10 mouse cellular contexts compared by ENCODE assay signal in genomic region chr3:151566629-151567028, GRCm38 (mm10).
DNase-seq lines count a peak whose midpoint lies in the region; ATAC-seq and TF ChIP-seq lines count a peak whose summit lies in the region.
"Had no signal": no experiment of that assay in that cellular context is flagged by ENCODE, and none has a peak within 500 bp of the region (broad histone marks: within the 10 kb centered on the region; RNA-seq: fewer than 3 reads in every experiment).

No protein-coding gene starts in this region.

- no peak overlapping the region for H3K4me3 ChIP-seq in forebrain, postnatal 0 days (ENCODE audit: low read depth, low read length)
- H3K4me3 ChIP-seq: embryonic facial prominence, embryonic 13.5 days; myocyte had no signal

- no peaks in the 10 kb centered on the region for H3K9me3 ChIP-seq in forebrain, postnatal 0 days (ENCODE audit: low read length)
- H3K9me3 ChIP-seq: embryonic facial prominence, embryonic 13.5 days had no signal

- WGBS in forebrain, postnatal 0 days = 41% methylated on average over 5 of the region's 5 CpGs

- ATAC-seq in forebrain, postnatal 0 days = no peak

- no peaks in the 10 kb centered on the region for H3K27me3 ChIP-seq in forebrain, postnatal 0 days (ENCODE audit: insufficient read depth, low read length)

- H3K4me1 ChIP-seq in forebrain, postnatal 0 days (ENCODE audit: insufficient read depth) = no peaks in the 10 kb centered on the region
- H3K4me1 ChIP-seq: embryonic facial prominence, embryonic 13.5 days had no signal

- TF ChIP-seq CTCF in forebrain, postnatal 0 days (IDR thresholded peaks at IDR 0.05; ENCODE audit: low read depth) = peak; percentile 71

- H3K9ac ChIP-seq in forebrain, postnatal 0 days = no peak overlapping the region
- H3K9ac ChIP-seq: embryonic facial prominence, embryonic 13.5 days had no signal

- peak; percentile 32 for DNase-seq in adrenal gland, postnatal 14 days
- no peak for DNase-seq in adrenal gland, postnatal 4 days (ENCODE audit: low spot score in 2 of 2)
- peak; percentile 16 for DNase-seq in layer of hippocampus, adult 11-12 months (ENCODE audit: low spot score)
- DNase-seq in layer of hippocampus, adult 8-10 months (ENCODE audit: low spot score in 2 of 2) = no peak
- peak; percentile 10 for DNase-seq in R1 (ENCODE audit: low read depth, low spot score)
- DNase-seq in forebrain, postnatal 0 days = peak; percentile 81
- no peak for DNase-seq in thymus, postnatal 10 days (ENCODE audit: low spot score in 2 of 2)
- DNase-seq in frontal cortex, postnatal 25 days (ENCODE audit: low spot score in 2 of 2) = no peak

- no peak overlapping the region for H3K27ac ChIP-seq in forebrain, postnatal 0 days (ENCODE audit: low read depth, low read length)
- H3K27ac ChIP-seq: embryonic facial prominence, embryonic 13.5 days had no signal

- no peaks in the 10 kb centered on the region for H3K36me3 ChIP-seq in forebrain, postnatal 0 days (ENCODE audit: insufficient read depth)
- H3K36me3 ChIP-seq: embryonic facial prominence, embryonic 13.5 days had no signal

- no peak overlapping the region for H3K4me2 ChIP-seq in forebrain, postnatal 0 days (ENCODE audit: low read depth)
- H3K4me2 ChIP-seq: embryonic facial prominence, embryonic 13.5 days had no signal

Comparison
In these comparisons a context has a peak if more than half of its experiments do, and no peak if none do; other contexts are left out.
1. DNase-seq: peak in adrenal gland, postnatal 14 days (single experiment), layer of hippocampus, adult 11-12 months (single experiment), R1 (single experiment) and forebrain, postnatal 0 days (single experiment); none in adrenal gland, postnatal 4 days (0 of 2), layer of hippocampus, adult 8-10 months (0 of 2), thymus, postnatal 10 days (0 of 2) and frontal cortex, postnatal 25 days (0 of 2).